Mouse (Mus musculus): Measurements from ENCODE around the gene Man1c1. TPM values are rescaled to one million over a fixed set of nuclear protein-coding genes. Genes with fewer than 3 reads are reported as not detected.

The Man1c1 gene
- polyA plus RNA-seq, 1 experiment from 2014 or later: 1.9 TPM

- Histone ChIP-seq H3K9me3 (replicated peaks; ENCODE audit: control insufficient read depth, low read length) (no peaks in the 10 kb centered on the region), H3K9ac (ENCODE audit: low read length) (no peak overlapping the region), H3K27me3 (replicated peaks; ENCODE audit: control insufficient read depth, insufficient read depth, low read length) (no peaks in the 10 kb centered on the region), H3K4me3 (ENCODE audit: low read depth, low read length) (no peak overlapping the region), H3K4me2 (ENCODE audit: low read length) (no peak overlapping the region), H3K4me1 (ENCODE audit: control insufficient read depth, insufficient read depth, low read length) (no peaks in the 10 kb centered on the region), H3K27ac (ENCODE audit: low read depth, low read length) (no peak overlapping the region), H3K36me3 (ENCODE audit: control insufficient read depth, insufficient read depth, low read length) (no peaks in the 10 kb centered on the region)
- no peak for ATAC-seq
- no peak for DNase-seq (ENCODE audit: low spot score)
- WGBS: 89% methylated on average over 7 of the region's 7 CpGs
Measured at GRCm38 (mm10) chr4:134600777-134601176, 103.3 kb downstream of the Man1c1 start.

GRCm38 (mm10) chr4:134600060-134600459 is 104.0 kb downstream of the Man1c1 start:
- DNase-seq (ENCODE audit: low spot score): no peak
- H3K4me1 ChIP-seq (ENCODE audit: control insufficient read depth, insufficient read depth, low read length): no peaks in the 10 kb centered on the region
- WGBS: 87% methylated on average over 9 of the region's 9 CpGs
- no peaks in the 10 kb centered on the region for H3K27me3 ChIP-seq (replicated peaks; ENCODE audit: control insufficient read depth, insufficient read depth, low read length)
- H3K36me3 ChIP-seq (ENCODE audit: control insufficient read depth, insufficient read depth, low read length): no peaks in the 10 kb centered on the region
- H3K4me2 ChIP-seq (ENCODE audit: low read length): no peak overlapping the region
- ATAC-seq: no peak
- no peak overlapping the region for H3K9ac ChIP-seq (ENCODE audit: low read length)
- no peak overlapping the region; the same call in 1 of the 2 replicates for H3K27ac ChIP-seq (ENCODE audit: low read depth, low read length)
- no peaks in the 10 kb centered on the region for H3K9me3 ChIP-seq (replicated peaks; ENCODE audit: control insufficient read depth, low read length)
- no peak overlapping the region for H3K4me3 ChIP-seq (ENCODE audit: low read depth, low read length)

- H3K27ac ChIP-seq (ENCODE audit: low read depth, low read length): no peak overlapping the region
- no peak overlapping the region for H3K4me3 ChIP-seq (ENCODE audit: low read depth, low read length)
- peaks cover 3% of the 10 kb centered on the region for H3K4me1 ChIP-seq (ENCODE audit: control insufficient read depth, insufficient read depth, low read length)
- no peaks in the 10 kb centered on the region for H3K9me3 ChIP-seq (replicated peaks; ENCODE audit: control insufficient read depth, low read length)
- no peak overlapping the region for H3K9ac ChIP-seq (ENCODE audit: low read length)
- DNase-seq (ENCODE audit: low spot score) (no peak), ATAC-seq (no peak)
- H3K27me3 ChIP-seq (replicated peaks; ENCODE audit: control insufficient read depth, insufficient read depth, low read length): no peaks in the 10 kb centered on the region
- H3K36me3 ChIP-seq (ENCODE audit: control insufficient read depth, insufficient read depth, low read length): no peaks in the 10 kb centered on the region
- 86% methylated on average over 10 of the region's 10 CpGs for WGBS
- no peak overlapping the region for H3K4me2 ChIP-seq (ENCODE audit: low read length)
Measured at GRCm38 (mm10) chr4:134596816-134597692, 107.0 kb downstream of the Man1c1 start.

- WGBS: 87% methylated on average over 10 of the region's 10 CpGs
- no peaks in the 10 kb centered on the region for H3K9me3 ChIP-seq (replicated peaks; ENCODE audit: control insufficient read depth, low read length)
- H3K4me1 ChIP-seq (ENCODE audit: control insufficient read depth, insufficient read depth, low read length): peaks cover 15% of the 10 kb centered on the region
- DNase-seq (ENCODE audit: low spot score) (no peak), ATAC-seq (no peak)
- no peak overlapping the region for H3K27ac ChIP-seq (ENCODE audit: low read depth, low read length)
- H3K36me3 ChIP-seq (ENCODE audit: control insufficient read depth, insufficient read depth, low read length): no peaks in the 10 kb centered on the region
- H3K4me2 ChIP-seq (ENCODE audit: low read length): no peak overlapping the region
- H3K4me3 ChIP-seq (ENCODE audit: low read depth, low read length): no peak overlapping the region
- H3K27me3 ChIP-seq (replicated peaks; ENCODE audit: control insufficient read depth, insufficient read depth, low read length): no peaks in the 10 kb centered on the region
- no peak overlapping the region for H3K9ac ChIP-seq (ENCODE audit: low read length)
Measured at GRCm38 (mm10) chr4:134594731-134595439, 109.2 kb downstream of the Man1c1 start.

GRCm38 (mm10) chr4:134592442-134592841 is 111.6 kb downstream of the Man1c1 start:
- ATAC-seq: no peak
- Histone ChIP-seq H3K4me2 (ENCODE audit: low read length) (no peak overlapping the region), H3K4me3 (ENCODE audit: low read depth, low read length) (no peak overlapping the region), H3K27ac (ENCODE audit: low read depth, low read length) (0 out of 2 replicates have a peak overlapping the region, but pooled peaks have one; percentile 59), H3K36me3 (ENCODE audit: control insufficient read depth, insufficient read depth, low read length) (no peaks in the 10 kb centered on the region), H3K27me3 (replicated peaks; ENCODE audit: control insufficient read depth, insufficient read depth, low read length) (no peaks in the 10 kb centered on the region), H3K9ac (ENCODE audit: low read length) (no peak overlapping the region), H3K4me1 (ENCODE audit: control insufficient read depth, insufficient read depth, low read length) (peaks cover 15% of the 10 kb centered on the region), H3K9me3 (replicated peaks; ENCODE audit: control insufficient read depth, low read length) (no peaks in the 10 kb centered on the region)
- 86% methylated on average over 4 of the region's 4 CpGs for WGBS
- no peak for DNase-seq (ENCODE audit: low spot score)

GRCm38 (mm10) chr4:134591506-134592061 is 112.5 kb downstream of the Man1c1 start:
- ATAC-seq: peak; percentile 79
- Histone ChIP-seq H3K9me3 (replicated peaks; ENCODE audit: control insufficient read depth, low read length) (no peaks in the 10 kb centered on the region), H3K4me1 (ENCODE audit: control insufficient read depth, insufficient read depth, low read length) (peaks cover 15% of the 10 kb centered on the region), H3K27ac (ENCODE audit: low read depth, low read length) (peak overlapping the region; percentile 59), H3K27me3 (replicated peaks; ENCODE audit: control insufficient read depth, insufficient read depth, low read length) (no peaks in the 10 kb centered on the region), H3K36me3 (ENCODE audit: control insufficient read depth, insufficient read depth, low read length) (no peaks in the 10 kb centered on the region), H3K4me2 (ENCODE audit: low read length) (0 out of 2 replicates have a peak overlapping the region, but pooled peaks have one; percentile 16), H3K4me3 (ENCODE audit: low read depth, low read length) (no peak overlapping the region), H3K9ac (ENCODE audit: low read length) (no peak overlapping the region)
- DNase-seq (ENCODE audit: low spot score): peak; percentile 85
- 24% methylated on average over 11 of the region's 11 CpGs for WGBS

- H3K27me3 ChIP-seq (replicated peaks; ENCODE audit: control insufficient read depth, insufficient read depth, low read length): no peaks in the 10 kb centered on the region
- no peak overlapping the region for H3K4me3 ChIP-seq (ENCODE audit: low read depth, low read length)
- H3K36me3 ChIP-seq (ENCODE audit: control insufficient read depth, insufficient read depth, low read length): no peaks in the 10 kb centered on the region
- no peak overlapping the region for H3K9ac ChIP-seq (ENCODE audit: low read length)
- H3K9me3 ChIP-seq (replicated peaks; ENCODE audit: control insufficient read depth, low read length): no peaks in the 10 kb centered on the region
- DNase-seq (ENCODE audit: low spot score): no peak
- no peak overlapping the region for H3K4me2 ChIP-seq (ENCODE audit: low read length)
- peaks cover 15% of the 10 kb centered on the region for H3K4me1 ChIP-seq (ENCODE audit: control insufficient read depth, insufficient read depth, low read length)
- whole genome bisulfite sequencing: 79% methylated on average over 10 of the region's 10 CpGs
- ATAC-seq: no peak
- no peak overlapping the region for H3K27ac ChIP-seq (ENCODE audit: low read depth, low read length)
Measured at GRCm38 (mm10) chr4:134590227-134590926, 113.7 kb downstream of the Man1c1 start.

GRCm38 (mm10) chr4:134589786-134590185 is 114.3 kb downstream of the Man1c1 start:
- peaks cover 15% of the 10 kb centered on the region for H3K4me1 ChIP-seq (ENCODE audit: control insufficient read depth, insufficient read depth, low read length)
- H3K4me2 ChIP-seq (ENCODE audit: low read length): no peak overlapping the region
- no peak overlapping the region for H3K9ac ChIP-seq (ENCODE audit: low read length)
- H3K27ac ChIP-seq (ENCODE audit: low read depth, low read length): no peak overlapping the region
- 80% methylated on average over 9 of the region's 9 CpGs for WGBS
- DNase-seq (ENCODE audit: low spot score) (no peak), ATAC-seq (no peak)
- H3K27me3 ChIP-seq (replicated peaks; ENCODE audit: control insufficient read depth, insufficient read depth, low read length): no peaks in the 10 kb centered on the region
- no peak overlapping the region for H3K4me3 ChIP-seq (ENCODE audit: low read depth, low read length)
- H3K9me3 ChIP-seq (replicated peaks; ENCODE audit: control insufficient read depth, low read length): no peaks in the 10 kb centered on the region
- H3K36me3 ChIP-seq (ENCODE audit: control insufficient read depth, insufficient read depth, low read length): no peaks in the 10 kb centered on the region
